9 mouse cellular contexts compared by ENCODE assay signal in genomic region chr11:47988697-47989533, GRCm38 (mm10). TPM values are rescaled to one million over a fixed set of nuclear protein-coding genes. Genes with fewer than 3 reads are reported as not detected.
DNase-seq lines count a peak whose midpoint lies in the region; ATAC-seq and TF ChIP-seq lines count a peak whose summit lies in the region.
"Had no signal": no experiment of that assay in that cellular context is flagged by ENCODE, and none has a peak within 500 bp of the region (broad histone marks: within the 10 kb centered on the region; RNA-seq: fewer than 3 reads in every experiment).

Sgcd (minus strand) TSS chr11:47988969.

- no peaks in the 10 kb centered on the region for H3K36me3 ChIP-seq in forebrain, embryonic 16.5 days (ENCODE audit: control insufficient read depth, insufficient read depth)
- no peaks in the 10 kb centered on the region for H3K36me3 ChIP-seq in heart, postnatal 0 days (replicated peaks; ENCODE audit: control insufficient read depth, insufficient read depth, low read length)
- H3K36me3 ChIP-seq in lung, postnatal 0 days (ENCODE audit: insufficient read depth, low read length): no peaks in the 10 kb centered on the region

- peaks cover 2% of the 10 kb centered on the region; the same call in 1 of the 2 replicates for H3K27me3 ChIP-seq in forebrain, embryonic 16.5 days (replicated peaks; ENCODE audit: control insufficient read depth, insufficient read depth, low read length)
- H3K27me3 ChIP-seq in heart, postnatal 0 days (ENCODE audit: control insufficient read depth, insufficient read depth, low read length): peaks cover 52% of the 10 kb centered on the region
- H3K27me3 ChIP-seq in lung, postnatal 0 days (replicated peaks; ENCODE audit: insufficient read depth, low read length): peaks cover 3% of the 10 kb centered on the region; the same call in 1 of the 2 replicates

- peak; percentile 19 to 62 for DNase-seq in urinary bladder, postnatal 4 days (ENCODE audit: low spot score in 2 of 2)
- DNase-seq in urinary bladder, adult 18-20 months (ENCODE audit: low spot score in 2 of 2): no peak
- DNase-seq in heart, postnatal 0 days (ENCODE audit: low spot score): no peak
- peak; percentile 5 for DNase-seq in layer of hippocampus, adult 9-11 months
- DNase-seq in lung, postnatal 0 days (ENCODE audit: low spot score): peak; percentile 29
- peak; percentile 65 for DNase-seq in right cerebral cortex, postnatal 25 days
- DNase-seq in spleen, adult 12 weeks (ENCODE audit: low spot score): no peak

- H3K4me2 ChIP-seq in forebrain, embryonic 16.5 days (ENCODE audit: low read length): peak within 1 kb of the TSS; percentile 93
- H3K4me2 ChIP-seq in heart, postnatal 0 days (ENCODE audit: low read depth, low read length): peak within 1 kb of the TSS; percentile 98
- H3K4me2 ChIP-seq in lung, postnatal 0 days (replicated peaks; ENCODE audit: low read depth, low read length): peak within 1 kb of the TSS; percentile 87

- no peak for TF ChIP-seq CTCF in heart, postnatal 0 days (IDR thresholded peaks at IDR 0.05; ENCODE audit: low read depth)
- TF ChIP-seq CTCF in lung, postnatal 0 days (IDR thresholded peaks at IDR 0.05): no peak

- peak within 1 kb of the TSS; percentile 80 for H3K27ac ChIP-seq in forebrain, embryonic 16.5 days (ENCODE audit: low read length)
- no peak within 1 kb of the TSS for H3K27ac ChIP-seq in heart, postnatal 0 days (ENCODE audit: low read depth)
- no peak within 1 kb of the TSS for H3K27ac ChIP-seq in lung, postnatal 0 days (ENCODE audit: low read length)

- under 1% methylated on average over 65 of the region's 67 CpGs for WGBS in forebrain, embryonic 16.5 days
- 1% methylated on average over 47 of the region's 67 CpGs for WGBS in heart, postnatal 0 days
- WGBS in lung, postnatal 0 days: 5% methylated on average over 46 of the region's 67 CpGs

- H3K4me1 ChIP-seq in forebrain, embryonic 16.5 days (replicated peaks; ENCODE audit: control insufficient read depth, insufficient read depth, low read length): peaks cover 17% of the 10 kb centered on the region
- H3K4me1 ChIP-seq in heart, postnatal 0 days (ENCODE audit: control insufficient read depth, insufficient read depth): no peaks in the 10 kb centered on the region
- H3K4me1 ChIP-seq in lung, postnatal 0 days (ENCODE audit: insufficient read depth, low read depth, low read length): no peaks in the 10 kb centered on the region

- peak within 1 kb of the TSS; percentile 78 for H3K4me3 ChIP-seq in forebrain, embryonic 16.5 days (replicated peaks; ENCODE audit: low read length)
- peak within 1 kb of the TSS; percentile 59 for H3K4me3 ChIP-seq in heart, postnatal 0 days (ENCODE audit: low read depth, low read length)
- H3K4me3 ChIP-seq in lung, postnatal 0 days (ENCODE audit: low read depth, low read length): peak within 1 kb of the TSS; percentile 52

- peak; percentile 93 for ATAC-seq in forebrain, embryonic 16.5 days
- peak; percentile 51 for ATAC-seq in heart, postnatal 0 days (ENCODE audit: insufficient read depth, low read depth)
- peak; percentile 60 for ATAC-seq in lung, postnatal 0 days

- H3K9ac ChIP-seq in forebrain, embryonic 16.5 days (replicated peaks; ENCODE audit: low read depth, low read length): peak within 1 kb of the TSS; percentile 84
- 0 out of 2 replicates have a peak within 1 kb of the TSS, but pooled peaks have one; percentile 37 for H3K9ac ChIP-seq in heart, postnatal 0 days (replicated peaks; ENCODE audit: low read depth, low read length)
- H3K9ac ChIP-seq in lung, postnatal 0 days (replicated peaks; ENCODE audit: low read depth): no peak within 1 kb of the TSS

- no peaks in the 10 kb centered on the region for H3K9me3 ChIP-seq in forebrain, embryonic 16.5 days (ENCODE audit: control insufficient read depth, low read length)
- H3K9me3 ChIP-seq in heart, postnatal 0 days (replicated peaks; ENCODE audit: control insufficient read depth, low read length): no peaks in the 10 kb centered on the region
- no peaks in the 10 kb centered on the region for H3K9me3 ChIP-seq in lung, postnatal 0 days (ENCODE audit: low read length)

- TF ChIP-seq EP300 in heart, postnatal 0 days (IDR thresholded peaks at IDR 0.05; ENCODE audit: low read depth): no peak
- TF ChIP-seq EP300 in lung, postnatal 0 days (IDR thresholded peaks at IDR 0.05): no peak

RNA-seq across cellular contexts. Expression of gene Sgcd, which starts in this region (rescaled TPM):
- 2.3 and 3.7 TPM in 2 replicates for polyA plus RNA-seq in forebrain, embryonic 16.5 days (2015; fragmentation: Nextera tagmentation; extraction: Ambion mirVana)
- total RNA-seq in heart, postnatal 0 days (2014; rRNA removed; ENCODE audit: low replicate concordance): 24.4 and 42.7 TPM in 2 replicates
- 5.2 and 5.8 TPM in 2 replicates for polyA plus RNA-seq in heart, postnatal 0 days (2015; fragmentation: Nextera tagmentation; extraction: Ambion mirVana)
- polyA plus RNA-seq in lung, postnatal 0 days (2015; fragmentation: Nextera tagmentation; extraction: Ambion mirVana): 1.2 and 1.7 TPM in 2 replicates
- total RNA-seq: neutrophil, adult 5-6 weeks had no signal

Comparison
In these comparisons a context has a peak if more than half of its experiments do, and no peak if none do; other contexts are left out.
1. DNase-seq: peak in urinary bladder, postnatal 4 days (2 of 2), layer of hippocampus, adult 9-11 months (single experiment), lung, postnatal 0 days (single experiment) and right cerebral cortex, postnatal 25 days (single experiment); none in urinary bladder, adult 18-20 months (0 of 2), heart, postnatal 0 days (single experiment) and spleen, adult 12 weeks (single experiment).
2. Peak in every context shown above with its lines, with median percentiles within 50 percentile points of each other: ATAC-seq, H3K4me2 ChIP-seq and H3K4me3 ChIP-seq.